Comparison of ENCODE assay signal across 9 mouse cellular contexts in genomic region chr17:75465635-75465997, GRCm38 (mm10). TPM values are rescaled to one million over a fixed set of nuclear protein-coding genes. Genes with fewer than 3 reads are reported as not detected.
DNase-seq lines count a peak whose midpoint lies in the region; ATAC-seq and TF ChIP-seq lines count a peak whose summit lies in the region.
"Had no signal": no experiment of that assay in that cellular context is flagged by ENCODE, and none has a peak within 500 bp of the region (broad histone marks: within the 10 kb centered on the region; RNA-seq: fewer than 3 reads in every experiment).

No protein-coding gene starts in this region.

- ATAC-seq in kidney, postnatal 0 days (replicated peaks; ENCODE audit: low FRiP score, low read depth), result no peak
- ATAC-seq in embryonic facial prominence, embryonic 12.5 days (ENCODE audit: insufficient number of reproducible peaks, insufficient read depth, low FRiP score, low TSS enrichment), result no peak
- ATAC-seq in hindbrain, embryonic 14.5 days (ENCODE audit: low FRiP score), result no peak
- no peak for ATAC-seq in midbrain, embryonic 16.5 days

- no peak overlapping the region for H3K27ac ChIP-seq in kidney, postnatal 0 days
- no peak overlapping the region for H3K27ac ChIP-seq in embryonic facial prominence, embryonic 12.5 days
- H3K27ac ChIP-seq in hindbrain, embryonic 14.5 days, result no peak overlapping the region
- no peak overlapping the region for H3K27ac ChIP-seq in midbrain, embryonic 16.5 days (ENCODE audit: low read length)

- WGBS in kidney, postnatal 0 days, result 31% methylated on average over 14 of the region's 14 CpGs
- WGBS in embryonic facial prominence, embryonic 12.5 days, result 59% methylated on average over 14 of the region's 14 CpGs
- WGBS in hindbrain, embryonic 14.5 days, result 73% methylated on average over 14 of the region's 14 CpGs
- WGBS in midbrain, embryonic 16.5 days, result 61% methylated on average over 14 of the region's 14 CpGs

- no peaks in the 10 kb centered on the region for H3K9me3 ChIP-seq in kidney, postnatal 0 days (replicated peaks; ENCODE audit: low read length)
- H3K9me3 ChIP-seq in embryonic facial prominence, embryonic 12.5 days, result no peaks in the 10 kb centered on the region
- H3K9me3 ChIP-seq in hindbrain, embryonic 14.5 days (ENCODE audit: control insufficient read depth, low read length), result no peaks in the 10 kb centered on the region
- no peaks in the 10 kb centered on the region for H3K9me3 ChIP-seq in midbrain, embryonic 16.5 days (replicated peaks; ENCODE audit: control insufficient read depth, low read length, poor library complexity, severe bottlenecking)

- H3K4me2 ChIP-seq in kidney, postnatal 0 days (ENCODE audit: low read length), result peak overlapping the region; percentile 52
- peak overlapping the region; percentile 41 for H3K4me2 ChIP-seq in embryonic facial prominence, embryonic 12.5 days (replicated peaks)
- peak overlapping the region; percentile 39 for H3K4me2 ChIP-seq in hindbrain, embryonic 14.5 days (replicated peaks)
- H3K4me2 ChIP-seq in midbrain, embryonic 16.5 days (ENCODE audit: low read length), result peak overlapping the region; percentile 10; the same call in 1 of the 2 replicates

- TF ChIP-seq CTCF in kidney, postnatal 0 days (IDR thresholded peaks at IDR 0.05; ENCODE audit: low read depth), result no peak

- H3K9ac ChIP-seq in kidney, postnatal 0 days (ENCODE audit: low read depth, low read length), result no peak overlapping the region
- no peak overlapping the region for H3K9ac ChIP-seq in embryonic facial prominence, embryonic 12.5 days
- H3K9ac ChIP-seq in hindbrain, embryonic 14.5 days, result no peak overlapping the region
- H3K9ac ChIP-seq in midbrain, embryonic 16.5 days (ENCODE audit: low read depth, low read length), result no peak overlapping the region

- no peaks in the 10 kb centered on the region for H3K36me3 ChIP-seq in kidney, postnatal 0 days (ENCODE audit: insufficient read depth, low read length)
- no peaks in the 10 kb centered on the region for H3K36me3 ChIP-seq in embryonic facial prominence, embryonic 12.5 days
- no peaks in the 10 kb centered on the region for H3K36me3 ChIP-seq in hindbrain, embryonic 14.5 days (replicated peaks; ENCODE audit: control insufficient read depth, insufficient read depth)
- H3K36me3 ChIP-seq in midbrain, embryonic 16.5 days (ENCODE audit: control insufficient read depth, insufficient read depth, low read length), result no peaks in the 10 kb centered on the region

- no peaks in the 10 kb centered on the region for H3K27me3 ChIP-seq in kidney, postnatal 0 days (ENCODE audit: insufficient read depth, low read length)
- H3K27me3 ChIP-seq in embryonic facial prominence, embryonic 12.5 days, result no peaks in the 10 kb centered on the region
- H3K27me3 ChIP-seq in hindbrain, embryonic 14.5 days (ENCODE audit: control insufficient read depth, insufficient read depth, low read length), result 0 out of 2 replicates have a peak, but pooled peaks cover 5% of the 10 kb centered on the region
- H3K27me3 ChIP-seq in midbrain, embryonic 16.5 days (ENCODE audit: control insufficient read depth, insufficient read depth, low read depth, low read length), result no peaks in the 10 kb centered on the region

- DNase-seq in kidney, postnatal 0 days (ENCODE audit: low spot score), result no peak
- DNase-seq in kidney, postnatal 36 days, result no peak
- DNase-seq in hindbrain, embryonic 14.5 days (ENCODE audit: low spot score), result no peak
- DNase-seq in cerebellum, postnatal 10 days, result no peak
- DNase-seq in urinary bladder, postnatal 14 days (ENCODE audit: low spot score), result no peak
- no peak for DNase-seq in kidney, adult 11 months
- DNase-seq: cerebellum, adult 8-10 months had no signal

- peaks cover 15% of the 10 kb centered on the region for H3K4me1 ChIP-seq in kidney, postnatal 0 days (replicated peaks; ENCODE audit: insufficient read depth, low read length)
- H3K4me1 ChIP-seq in embryonic facial prominence, embryonic 12.5 days, result peaks cover 10% of the 10 kb centered on the region; the same call in 1 of the 2 replicates
- H3K4me1 ChIP-seq in hindbrain, embryonic 14.5 days (replicated peaks; ENCODE audit: control insufficient read depth, insufficient read depth, low read length), result 0 out of 2 replicates have a peak, but pooled peaks cover 6% of the 10 kb centered on the region
- H3K4me1 ChIP-seq in midbrain, embryonic 16.5 days (ENCODE audit: control insufficient read depth, insufficient read depth, low read length), result peaks cover 2% of the 10 kb centered on the region; the same call in 1 of the 2 replicates

- 0 out of 2 replicates have a peak overlapping the region, but pooled peaks have one; percentile 9 for H3K4me3 ChIP-seq in kidney, postnatal 0 days (replicated peaks; ENCODE audit: low read depth, low read length)
- H3K4me3 ChIP-seq in embryonic facial prominence, embryonic 12.5 days, result no peak overlapping the region
- H3K4me3 ChIP-seq in hindbrain, embryonic 14.5 days (replicated peaks; ENCODE audit: low read length), result no peak overlapping the region
- no peak overlapping the region for H3K4me3 ChIP-seq in midbrain, embryonic 16.5 days (ENCODE audit: low read depth, low read length)

RNA-seq across cellular contexts. Expression of gene Rasgrp3, which starts 29.9 kb away (rescaled TPM):
- 15.9 and 18.8 TPM in 2 replicates for polyA plus RNA-seq in kidney, postnatal 0 days (2015; fragmentation: Nextera tagmentation; extraction: Ambion mirVana)
- polyA plus RNA-seq in embryonic facial prominence, embryonic 12.5 days (2016; fragmentation: Nextera tagmentation; extraction: Ambion mirVana), result 9.7 and 10.1 TPM in 2 replicates
- 7.2 and 8.6 TPM in 2 replicates for polyA plus RNA-seq in hindbrain, embryonic 14.5 days (2014; fragmentation: Nextera tagmentation; extraction: Ambion mirVana)
- 5.7 and 6.0 TPM in 2 replicates for polyA plus RNA-seq in midbrain, embryonic 16.5 days (2015; fragmentation: Nextera tagmentation; extraction: Ambion mirVana)
